Mouse (Mus musculus) ES-Bruce4 (cell line): ENCODE measurements around the gene Serpinb9.

Experiments
- CTCF ChIP-seq: IDR thresholded peaks from one replicate; pipeline ENCODE4 v1.8.1; 2011; ENCODE audit warnings: low read depth, low read length
- EP300 ChIP-seq: IDR thresholded peaks from 2 replicates; pipeline ENCODE4 v1.6.1; 2011; ENCODE audit warnings: low read depth, low read length; ENCODE audit not compliant: insufficient read depth
- POLR2A ChIP-seq: IDR thresholded peaks from one replicate; pipeline ENCODE4 v1.8.1; 2011; ENCODE audit warnings: low read length; ENCODE audit not compliant: insufficient read depth

- no peak for TF ChIP-seq EP300
- TF ChIP-seq POLR2A, result no peak
- TF ChIP-seq CTCF, result no peak
These were observed 45.1 kb downstream of the Serpinb9 start for GRCm38 (mm10) chr13:33048187-33048586.
